19 mouse cellular contexts compared by ENCODE assay signal in the genomic region with DNA sequence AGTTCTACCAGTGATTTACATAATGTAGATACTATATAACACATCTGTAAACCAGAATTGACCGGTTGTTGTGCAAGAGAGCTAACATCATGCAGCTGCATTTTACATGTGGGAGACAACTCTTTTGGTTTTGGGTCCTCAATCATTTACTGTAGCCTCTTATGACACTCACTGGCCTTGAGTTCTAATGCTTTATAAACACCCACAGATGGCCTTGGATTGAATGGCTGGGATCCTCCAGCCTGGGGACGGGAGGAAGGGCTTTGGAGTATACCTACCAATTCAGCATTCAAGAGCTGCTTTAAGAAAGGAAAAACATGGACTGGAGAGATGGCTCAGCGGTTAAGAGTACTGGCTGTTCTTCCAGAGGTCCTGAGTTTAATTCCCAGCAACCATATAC. TPM values are rescaled to one million over a fixed set of nuclear protein-coding genes. Genes with fewer than 3 reads are reported as not detected.
DNase-seq lines count a peak whose midpoint lies in the region; ATAC-seq and TF ChIP-seq lines count a peak whose summit lies in the region.
"Had no signal": no experiment of that assay in that cellular context is flagged by ENCODE, and none has a peak within 500 bp of the region (broad histone marks: within the 10 kb centered on the region; RNA-seq: fewer than 3 reads in every experiment).

No protein-coding gene starts in this region.

- H3K9me3 ChIP-seq in heart, embryonic 15.5 days (replicated peaks), result no peaks in the 10 kb centered on the region
- H3K9me3 ChIP-seq in lung, embryonic 14.5 days (ENCODE audit: low read depth, low read length), result no peaks in the 10 kb centered on the region
- no peaks in the 10 kb centered on the region for H3K9me3 ChIP-seq in limb, embryonic 15.5 days
- H3K9me3 ChIP-seq in forebrain, embryonic 10.5 days, result no peaks in the 10 kb centered on the region

- no peak overlapping the region for H3K4me2 ChIP-seq in heart, embryonic 15.5 days
- no peak overlapping the region for H3K4me2 ChIP-seq in lung, embryonic 14.5 days
- no peak overlapping the region for H3K4me2 ChIP-seq in limb, embryonic 15.5 days
- H3K4me2 ChIP-seq: midbrain, embryonic 11.5 days had no signal

- peak overlapping the region; percentile 64 for H3K27ac ChIP-seq in heart, embryonic 15.5 days
- peak overlapping the region; percentile 65; the same call in 1 of the 2 replicates for H3K27ac ChIP-seq in lung, embryonic 14.5 days (ENCODE audit: low read depth)
- peak overlapping the region; percentile 23; the same call in 1 of the 2 replicates for H3K27ac ChIP-seq in limb, embryonic 15.5 days
- no peak overlapping the region for H3K27ac ChIP-seq in forebrain, embryonic 10.5 days

- intact Hi-C loops in heart, postnatal 36 days (cut with DNase I), result no loop called here

- no peak overlapping the region for H3K9ac ChIP-seq in heart, embryonic 15.5 days
- H3K9ac ChIP-seq in lung, embryonic 14.5 days, result no peak overlapping the region
- no peak overlapping the region for H3K9ac ChIP-seq in limb, embryonic 15.5 days

- WGBS in heart, embryonic 15.5 days, result 70% methylated on average over 3 of the region's 3 CpGs
- 57% methylated on average over 3 of the region's 3 CpGs for WGBS in lung, embryonic 14.5 days
- 72% methylated on average over 3 of the region's 3 CpGs for WGBS in limb, embryonic 15.5 days
- 77% methylated on average over 3 of the region's 3 CpGs for WGBS in forebrain, embryonic 10.5 days

- H3K4me3 ChIP-seq in heart, embryonic 15.5 days, result no peak overlapping the region
- H3K4me3 ChIP-seq in lung, embryonic 14.5 days (ENCODE audit: low read depth, low read length), result no peak overlapping the region
- H3K4me3 ChIP-seq in limb, embryonic 15.5 days, result no peak overlapping the region
- H3K4me3 ChIP-seq in forebrain, embryonic 10.5 days, result no peak overlapping the region
- H3K4me3 ChIP-seq: myocyte had no signal

- no peaks in the 10 kb centered on the region for H3K27me3 ChIP-seq in heart, embryonic 15.5 days
- H3K27me3 ChIP-seq in lung, embryonic 14.5 days (ENCODE audit: insufficient read depth, low read length), result no peaks in the 10 kb centered on the region
- no peaks in the 10 kb centered on the region for H3K27me3 ChIP-seq in limb, embryonic 15.5 days
- 0 out of 2 replicates have a peak, but pooled peaks cover 1% of the 10 kb centered on the region for H3K27me3 ChIP-seq in forebrain, embryonic 10.5 days (ENCODE audit: poor library complexity, severe bottlenecking)

- peak; percentile 53 to 78 for DNase-seq in adrenal gland, adult (ENCODE audit: inconsistent age in 2 of 2, low spot score in 1 of 2)
- no peak for DNase-seq in adrenal gland, postnatal 25 days
- no peak for DNase-seq in heart, postnatal 36 days
- DNase-seq in lung, embryonic 14.5 days, result no peak
- DNase-seq in lung, postnatal 36 days, result no peak
- no peak for DNase-seq in forebrain, embryonic 10.5 days (ENCODE audit: extremely low spot score, low spot score)
- DNase-seq: cerebellum, adult 11-12 months; cerebellum, postnatal 36 days; right cerebral cortex, adult 18-20 months; thymus, postnatal 36 days had no signal

- H3K4me1 ChIP-seq in heart, embryonic 15.5 days (replicated peaks), result peaks cover 6% of the 10 kb centered on the region; the same call in 1 of the 2 replicates
- no peaks in the 10 kb centered on the region for H3K4me1 ChIP-seq in lung, embryonic 14.5 days (ENCODE audit: insufficient read depth)
- peaks cover 9% of the 10 kb centered on the region; the same call in 1 of the 2 replicates for H3K4me1 ChIP-seq in limb, embryonic 15.5 days
- no peaks in the 10 kb centered on the region for H3K4me1 ChIP-seq in forebrain, embryonic 10.5 days

- H3K36me3 ChIP-seq in heart, embryonic 15.5 days, result no peaks in the 10 kb centered on the region
- H3K36me3 ChIP-seq in lung, embryonic 14.5 days (ENCODE audit: insufficient read depth), result no peaks in the 10 kb centered on the region
- no peaks in the 10 kb centered on the region for H3K36me3 ChIP-seq in limb, embryonic 15.5 days
- H3K36me3 ChIP-seq in forebrain, embryonic 10.5 days (replicated peaks), result no peaks in the 10 kb centered on the region

- no peak for ATAC-seq in heart, embryonic 15.5 days (replicated peaks; ENCODE audit: insufficient number of reproducible peaks, insufficient read depth, low FRiP score, low read depth)
- ATAC-seq in lung, embryonic 14.5 days (ENCODE audit: insufficient read depth), result no peak; the same call in 1 of the 2 replicates
- ATAC-seq in limb, embryonic 15.5 days (ENCODE audit: insufficient number of reproducible peaks, low FRiP score, low TSS enrichment, low read depth), result no peak

- TF ChIP-seq CTCF in lung, embryonic 14.5 days (IDR thresholded peaks at IDR 0.05; ENCODE audit: low read depth), result no peak

RNA-seq across cellular contexts. Expression of gene Ppp1r16b, which starts 5.9 kb away (rescaled TPM):
- 15.8 and 19.0 TPM in 2 replicates for total RNA-seq in adrenal gland, postnatal 25 days (2021)
- polyA plus RNA-seq in heart, embryonic 15.5 days (2015; fragmentation: Nextera tagmentation; extraction: Ambion mirVana), result 5.2 and 6.8 TPM in 2 replicates
- 10 to 100 TPM; 11.3 to 13.4 TPM for total RNA-seq in heart, postnatal 36 days (2021)
- polyA plus RNA-seq in lung, embryonic 14.5 days (2014; fragmentation: Nextera tagmentation; extraction: Ambion mirVana), result 16.3 and 17.6 TPM in 2 replicates
- 4.1 and 4.3 TPM in 2 replicates for polyA plus RNA-seq in limb, embryonic 15.5 days (2015; fragmentation: Nextera tagmentation; extraction: Ambion mirVana)
- 2.2 and 2.3 TPM in 2 replicates for polyA plus RNA-seq in forebrain, embryonic 10.5 days (2016; fragmentation: Nextera tagmentation; extraction: Ambion mirVana)

RNA-seq across cellular contexts. Expression of gene Actr5, which starts 34.7 kb away (rescaled TPM):
- 9.9 and 14.8 TPM in 2 replicates for total RNA-seq in adrenal gland, postnatal 25 days (2021)
- polyA plus RNA-seq in heart, embryonic 15.5 days (2015; fragmentation: Nextera tagmentation; extraction: Ambion mirVana), result 5.6 and 7.4 TPM in 2 replicates
- total RNA-seq in heart, postnatal 36 days (2021), result 1 to 10 TPM; 6.1 to 7.3 TPM
- polyA plus RNA-seq in lung, embryonic 14.5 days (2014; fragmentation: Nextera tagmentation; extraction: Ambion mirVana), result 12.5 and 15.5 TPM in 2 replicates
- polyA plus RNA-seq in limb, embryonic 15.5 days (2015; fragmentation: Nextera tagmentation; extraction: Ambion mirVana), result 7.2 and 10.2 TPM in 2 replicates
- 14.1 and 17.0 TPM in 2 replicates for polyA plus RNA-seq in forebrain, embryonic 10.5 days (2016; fragmentation: Nextera tagmentation; extraction: Ambion mirVana)

RNA-seq across cellular contexts. Expression of gene Slc32a1, which starts 48.8 kb away (rescaled TPM):
- not detected in 2 replicates for total RNA-seq in adrenal gland, postnatal 25 days (2021)
- polyA plus RNA-seq in heart, embryonic 15.5 days (2015; fragmentation: Nextera tagmentation; extraction: Ambion mirVana), result not detected in 2 replicates
- not detected for total RNA-seq in heart, postnatal 36 days (2021)
- polyA plus RNA-seq in lung, embryonic 14.5 days (2014; fragmentation: Nextera tagmentation; extraction: Ambion mirVana), result not detected in 2 replicates
- polyA plus RNA-seq in limb, embryonic 15.5 days (2015; fragmentation: Nextera tagmentation; extraction: Ambion mirVana), result not detected in 2 replicates
- polyA plus RNA-seq in forebrain, embryonic 10.5 days (2016; fragmentation: Nextera tagmentation; extraction: Ambion mirVana), result 0.14 and 0.47 TPM in 2 replicates
- total RNA-seq: gastrocnemius, postnatal 4 days; heart, postnatal 25 days; liver, adult 2 months; neutrophil, adult 5-6 weeks had no signal
- polyA plus RNA-seq: liver, adult 2 months; lung, adult 2 months; myocyte had no signal

Comparison
In these comparisons a context has a peak if more than half of its experiments do, and no peak if none do; other contexts are left out.
1. DNase-seq: peak in adrenal gland, adult (2 of 2); none in adrenal gland, postnatal 25 days (single experiment), heart, postnatal 36 days (0 of 2), lung, embryonic 14.5 days (single experiment), lung, postnatal 36 days (single experiment) and forebrain, embryonic 10.5 days (single experiment).